Mouse (Mus musculus): ENCODE measurements around the gene Ppp2r5e. TPM values are rescaled to one million over a fixed set of nuclear protein-coding genes. Genes with fewer than 3 reads are reported as not detected.
"Not testable (repeated sequence)": the region's sequence is repeated elsewhere in the genome, so short reads cannot be mapped to it uniquely, and the experiment has no call there.

Ppp2r5e gene
- total RNA-seq, 2 experiments from 2014 or later, result 47.1 to 53.2 TPM

GRCm38 (mm10) chr12:75495636-75496035, 100.4 kb downstream of the Ppp2r5e start:
- DNase-seq (ENCODE audit: low spot score in 2 of 2), result no peak

GRCm38 (mm10) chr12:75494643-75495042, 101.4 kb downstream of the Ppp2r5e start:
- no peak for DNase-seq (ENCODE audit: low spot score in 2 of 2)

GRCm38 (mm10) chr12:75492549-75493327, 103.3 kb downstream of the Ppp2r5e start:
- DNase-seq (ENCODE audit: low spot score in 2 of 2), result no peak

GRCm38 (mm10) chr12:75492148-75492547, 103.9 kb downstream of the Ppp2r5e start:
- DNase-seq (ENCODE audit: low spot score in 2 of 2), result not testable (repeated sequence)

- no peak for DNase-seq (ENCODE audit: low spot score in 2 of 2)
These were observed 108.5 kb downstream of the Ppp2r5e start for GRCm38 (mm10) chr12:75487500-75487899.

- no peak for DNase-seq (ENCODE audit: low spot score in 2 of 2)
These were observed 109.3 kb downstream of the Ppp2r5e start for GRCm38 (mm10) chr12:75486568-75487286.

GRCm38 (mm10) chr12:75482781-75483180, 113.3 kb downstream of the Ppp2r5e start:
- no peak for DNase-seq (ENCODE audit: low spot score in 2 of 2)

- DNase-seq (ENCODE audit: low spot score in 2 of 2), result no peak
These were observed 114.0 kb downstream of the Ppp2r5e start for GRCm38 (mm10) chr12:75482015-75482414.

- no peak for DNase-seq (ENCODE audit: low spot score in 2 of 2)
These were observed 116.0 kb downstream of the Ppp2r5e start for GRCm38 (mm10) chr12:75480031-75480430.

- DNase-seq (ENCODE audit: low spot score in 2 of 2), result no peak
These were observed 116.6 kb downstream of the Ppp2r5e start for GRCm38 (mm10) chr12:75479375-75479898.

GRCm38 (mm10) chr12:75478596-75478995, 117.4 kb downstream of the Ppp2r5e start:
- no peak for DNase-seq (ENCODE audit: low spot score in 2 of 2)

- DNase-seq (ENCODE audit: low spot score in 2 of 2), result no peak
These were observed 117.9 kb downstream of the Ppp2r5e start for GRCm38 (mm10) chr12:75478117-75478516.

- DNase-seq (ENCODE audit: low spot score in 2 of 2), result no peak
These were observed 123.0 kb downstream of the Ppp2r5e start for GRCm38 (mm10) chr12:75473021-75473420.

GRCm38 (mm10) chr12:75472107-75472506, 123.9 kb downstream of the Ppp2r5e start:
- no peak for DNase-seq (ENCODE audit: low spot score in 2 of 2)

- no peak for DNase-seq (ENCODE audit: low spot score in 2 of 2)
These were observed 128.2 kb downstream of the Ppp2r5e start for GRCm38 (mm10) chr12:75467814-75468213.

- no peak for DNase-seq (ENCODE audit: low spot score in 2 of 2)
These were observed 128.9 kb downstream of the Ppp2r5e start for GRCm38 (mm10) chr12:75467127-75467526.

GRCm38 (mm10) chr12:75466206-75466605, 129.8 kb downstream of the Ppp2r5e start:
- DNase-seq (ENCODE audit: low spot score in 2 of 2), result no peak

- DNase-seq (ENCODE audit: low spot score in 2 of 2), result no peak
These were observed 131.9 kb downstream of the Ppp2r5e start for GRCm38 (mm10) chr12:75464016-75464769.

GRCm38 (mm10) chr12:75460561-75460960, 135.5 kb downstream of the Ppp2r5e start:
- no peak for DNase-seq (ENCODE audit: low spot score in 2 of 2)

- DNase-seq (ENCODE audit: low spot score in 2 of 2), result no peak
These were observed 136.4 kb downstream of the Ppp2r5e start for GRCm38 (mm10) chr12:75459656-75460055.

GRCm38 (mm10) chr12:75453441-75453840, 142.6 kb downstream of the Ppp2r5e start:
- no peak for DNase-seq (ENCODE audit: low spot score in 2 of 2)
